Mouse (Mus musculus) left cerebral cortex, adult 2 months (tissue): ENCODE data around the gene 4632433K11Rik. TPM values are rescaled to one million over a fixed set of nuclear protein-coding genes. Genes with fewer than 3 reads are reported as not detected.

Experiments used
- DNase-seq, 2 experiments: peaks; one replicate each; pipeline ENCODE4 v3.0.0; 2021 to 2022; ENCODE audit warnings: low spot score in 2 of 2, mixed read lengths in 1 of 2; ENCODE audit errors: extremely low spot score in 1 of 2
- H3K27ac ChIP-seq: fragments of 200-600 bp; 2 replicates; pipeline ENCODE4 v1.8.1; 2022
- H3K4me3 ChIP-seq: fragments of 200-600 bp; 2 replicates; pipeline ENCODE4 v1.8.1; 2022
- CTCF ChIP-seq: fragments of 200-600 bp; IDR thresholded peaks from 2 replicates; pipeline ENCODE4 v1.8.1; 2022; ENCODE audit warnings: antibody characterized with exemption, mild to moderate bottlenecking, moderate library complexity
- intact Hi-C: fragments of 180-260 bp; cut with DNase I; formaldehyde crosslinking; loops from one replicate; pipeline ENCODE4 v1.15.1; 2025
- total RNA-seq, 2 experiments: library from RNA; stranded (reverse); gene quantifications; 2 replicates each; pipeline ENCODE4 v1.2.3; 2021

Gene 4632433K11Rik
- total RNA-seq, 2 experiments from 2014 or later, result not detected

DNA sequence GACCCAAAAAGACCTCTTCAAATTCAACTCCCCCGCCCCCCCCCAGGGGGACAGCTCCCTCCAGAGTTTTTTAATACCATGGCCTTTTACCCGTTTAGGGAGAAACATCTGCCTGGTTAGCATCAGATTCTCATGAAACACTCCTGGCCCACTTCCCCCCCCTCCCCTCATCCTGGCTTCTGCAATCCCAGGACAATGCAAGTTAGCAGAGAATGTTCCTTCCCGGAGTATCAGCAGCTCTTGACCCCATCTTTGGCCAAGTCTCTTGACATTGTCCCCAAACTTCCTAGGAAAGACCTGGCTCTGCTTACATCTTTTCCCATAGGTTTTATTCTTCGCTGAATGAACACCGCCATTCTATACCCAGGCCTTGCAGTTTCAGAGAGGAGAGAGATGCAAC is 12.7 kb upstream of the 4632433K11Rik start:
- no peak for DNase-seq
- TF ChIP-seq CTCF, result no peak
- Histone ChIP-seq H3K27ac (peak overlapping the region; percentile 96; the same call in 1 of the 2 replicates), H3K4me3 (peak overlapping the region; percentile 76)
- intact Hi-C loops, result loop anchor here (2.0 kb wide), 2 partner anchors 16 to 40 kb away; no protein-coding TSS in a partner anchor

DNA sequence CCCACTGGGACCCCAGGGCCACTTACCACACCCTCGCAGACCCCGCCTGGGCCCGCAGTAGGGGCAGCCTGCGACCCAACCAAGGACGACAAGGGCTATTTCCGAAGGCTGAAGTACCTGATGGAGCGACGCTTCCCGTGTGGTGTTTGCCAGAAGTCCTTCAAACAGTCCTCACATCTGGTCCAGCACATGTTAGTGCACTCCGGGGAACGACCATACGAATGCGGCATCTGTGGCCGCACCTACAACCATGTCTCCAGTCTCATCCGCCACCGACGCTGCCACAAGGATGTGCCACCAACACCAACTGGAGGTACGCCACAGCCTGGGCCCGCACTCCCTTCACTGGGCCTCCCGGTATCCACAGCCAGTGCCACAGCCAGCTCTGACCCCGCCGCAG is 4.4 kb upstream of the 4632433K11Rik start:
- TF ChIP-seq CTCF, result no peak
- Histone ChIP-seq H3K27ac (no peak overlapping the region), H3K4me3 (no peak overlapping the region)
- intact Hi-C loops, result no loop called here
- no peak for DNase-seq

DNA sequence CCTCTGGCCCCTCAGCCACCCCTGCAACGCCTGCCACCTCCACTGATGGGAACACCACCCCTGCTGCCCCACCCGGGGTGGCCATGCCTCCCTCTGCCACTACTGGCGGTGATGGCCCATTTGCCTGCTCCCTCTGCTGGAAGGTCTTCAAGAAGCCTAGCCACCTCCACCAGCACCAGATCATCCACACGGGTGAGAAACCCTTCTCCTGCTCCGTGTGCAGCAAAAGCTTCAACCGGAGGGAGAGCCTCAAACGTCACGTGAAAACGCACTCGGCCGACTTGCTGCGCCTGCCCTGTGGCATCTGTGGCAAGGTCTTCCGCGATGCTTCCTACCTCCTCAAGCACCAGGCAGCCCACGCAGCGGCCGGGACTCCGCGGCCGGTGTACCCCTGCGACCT is 4.0 kb upstream of the 4632433K11Rik start:
- DNase-seq, result no peak
- TF ChIP-seq CTCF, result no peak
- H3K27ac ChIP-seq, result no peak overlapping the region
- intact Hi-C loops, result no loop called here
- H3K4me3 ChIP-seq, result no peak overlapping the region

DNA sequence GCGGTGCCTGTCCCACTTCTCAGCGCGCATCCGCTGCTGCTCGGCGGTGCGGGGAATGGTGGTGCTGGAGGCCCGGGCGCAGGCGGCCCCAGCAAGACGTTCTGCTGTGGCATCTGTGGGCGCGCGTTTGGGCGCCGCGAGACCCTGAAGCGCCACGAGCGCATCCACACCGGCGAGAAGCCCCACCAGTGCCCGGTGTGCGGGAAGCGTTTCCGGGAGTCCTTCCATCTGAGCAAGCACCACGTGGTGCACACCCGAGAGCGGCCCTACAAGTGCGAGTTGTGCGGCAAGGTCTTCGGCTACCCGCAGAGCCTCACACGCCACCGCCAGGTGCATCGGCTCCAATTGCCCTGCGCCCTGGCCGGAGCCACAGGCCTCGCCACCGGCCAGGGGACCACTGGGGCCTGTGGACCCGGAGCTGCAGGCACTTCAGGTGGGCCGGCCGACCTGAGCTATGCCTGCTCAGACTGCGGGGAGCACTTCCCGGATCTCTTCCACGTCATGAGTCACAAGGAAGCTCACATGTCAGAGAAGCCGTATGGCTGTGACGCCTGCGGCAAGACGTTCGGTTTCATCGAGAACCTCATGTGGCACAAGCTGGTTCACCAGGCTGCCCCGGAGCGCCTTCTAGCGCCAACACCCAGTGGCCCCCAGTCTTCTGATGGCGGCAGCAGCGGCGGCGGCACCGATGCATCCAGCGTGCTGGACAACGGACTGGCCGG is 3.2 kb upstream of the 4632433K11Rik start:
- Histone ChIP-seq H3K27ac (no peak overlapping the region), H3K4me3 (no peak overlapping the region)
- no peak for TF ChIP-seq CTCF
- intact Hi-C loops, result no loop called here
- no peak for DNase-seq

DNA sequence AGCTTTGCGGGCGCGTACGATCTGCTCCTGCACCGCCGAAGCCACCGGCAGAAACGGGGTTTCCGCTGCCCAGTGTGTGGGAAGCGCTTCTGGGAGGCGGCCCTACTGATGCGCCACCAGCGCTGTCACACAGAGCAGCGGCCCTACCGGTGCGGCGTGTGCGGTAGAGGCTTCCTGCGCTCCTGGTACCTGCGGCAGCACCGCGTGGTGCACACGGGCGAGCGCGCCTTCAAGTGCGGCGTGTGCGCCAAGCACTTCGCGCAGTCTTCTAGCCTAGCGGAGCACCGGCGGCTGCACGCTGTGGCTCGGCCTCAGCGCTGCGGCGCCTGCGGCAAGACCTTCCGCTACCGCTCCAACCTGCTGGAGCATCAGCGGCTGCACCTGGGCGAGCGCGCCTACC is 2.4 kb upstream of the 4632433K11Rik start:
- no peak for TF ChIP-seq CTCF
- intact Hi-C loops, result no loop called here
- no peak overlapping the region for H3K27ac ChIP-seq
- no peak overlapping the region for H3K4me3 ChIP-seq
- no peak for DNase-seq

DNA sequence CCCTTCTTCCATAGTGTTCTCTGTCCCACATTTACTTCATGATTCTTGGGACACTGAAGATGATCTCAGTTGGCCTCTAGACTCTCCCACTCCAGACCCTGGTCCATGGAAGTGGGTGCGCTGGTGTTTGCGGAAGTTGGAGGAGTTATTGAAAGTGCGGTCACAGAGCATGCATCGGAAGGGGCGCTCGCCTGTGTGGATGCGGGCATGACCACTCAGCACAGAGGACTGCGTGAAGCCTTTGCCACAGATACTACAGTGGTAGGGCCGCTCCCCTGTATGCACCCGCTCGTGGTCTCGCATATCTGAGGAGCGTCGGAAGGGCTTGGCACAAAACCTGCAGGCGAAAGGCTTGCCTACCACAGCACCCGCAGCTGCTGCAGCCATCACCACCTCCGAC is 1.7 kb downstream of the 4632433K11Rik start:
- H3K4me3 ChIP-seq, result no peak overlapping the region
- intact Hi-C loops, result loop anchor here (2.0 kb wide), 1 partner anchor 15 kb away; the partner anchor contains the start of genes Ccdc106 and Zfp865
- H3K27ac ChIP-seq, result no peak overlapping the region
- DNase-seq, result no peak
- TF ChIP-seq CTCF, result no peak

DNA sequence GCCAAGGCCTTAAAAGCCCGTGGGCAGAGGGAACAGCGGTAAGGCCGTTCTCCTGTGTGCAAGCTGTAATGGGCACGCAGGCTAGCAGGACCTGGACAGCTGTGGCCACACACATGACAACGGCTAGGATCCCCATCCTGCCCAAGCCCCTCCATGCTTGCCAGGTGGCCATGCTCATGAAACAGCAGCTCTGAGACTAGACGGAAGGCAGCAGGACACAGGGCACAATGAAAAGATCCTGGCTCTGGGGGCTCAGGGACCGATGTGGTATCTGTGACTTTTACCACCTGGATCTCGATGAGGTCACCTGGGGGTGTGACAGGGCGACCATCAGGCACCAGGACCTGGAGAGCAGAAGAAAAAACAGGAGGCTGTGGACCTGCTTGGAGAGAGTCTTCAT is 2.2 kb downstream of the 4632433K11Rik start:
- H3K27ac ChIP-seq, result no peak overlapping the region
- DNase-seq, result no peak
- intact Hi-C loops, result loop anchor here (2.0 kb wide), 1 partner anchor 15 kb away; the partner anchor contains the start of genes Ccdc106 and Zfp865
- TF ChIP-seq CTCF, result no peak
- H3K4me3 ChIP-seq, result no peak overlapping the region

DNA sequence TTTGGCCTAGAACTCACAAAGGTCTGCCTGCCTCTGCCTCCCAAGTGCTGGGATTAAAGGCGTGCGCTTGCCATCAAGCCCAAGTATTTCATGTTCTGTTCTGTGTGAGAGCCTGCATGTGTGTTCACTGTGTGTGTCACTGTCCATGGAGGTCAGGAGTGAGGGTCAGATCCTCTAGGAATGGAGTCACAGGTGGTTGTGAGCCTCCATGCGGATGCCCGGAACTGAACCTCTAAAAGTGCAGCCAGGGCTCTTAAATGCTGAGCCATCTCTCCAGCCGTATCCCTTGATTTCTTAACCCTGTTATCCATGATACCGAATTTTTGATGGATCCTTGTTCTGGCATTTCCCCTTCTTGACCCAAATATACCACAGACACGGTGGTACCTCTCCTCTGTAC is 3.1 kb downstream of the 4632433K11Rik start:
- Histone ChIP-seq H3K4me3 (no peak overlapping the region), H3K27ac (no peak overlapping the region)
- TF ChIP-seq CTCF, result no peak
- DNase-seq, result no peak
- intact Hi-C loops, result loop anchor here (2.0 kb wide), 1 partner anchor 16 kb away; the partner anchor contains the start of genes Ccdc106 and Zfp865

DNA sequence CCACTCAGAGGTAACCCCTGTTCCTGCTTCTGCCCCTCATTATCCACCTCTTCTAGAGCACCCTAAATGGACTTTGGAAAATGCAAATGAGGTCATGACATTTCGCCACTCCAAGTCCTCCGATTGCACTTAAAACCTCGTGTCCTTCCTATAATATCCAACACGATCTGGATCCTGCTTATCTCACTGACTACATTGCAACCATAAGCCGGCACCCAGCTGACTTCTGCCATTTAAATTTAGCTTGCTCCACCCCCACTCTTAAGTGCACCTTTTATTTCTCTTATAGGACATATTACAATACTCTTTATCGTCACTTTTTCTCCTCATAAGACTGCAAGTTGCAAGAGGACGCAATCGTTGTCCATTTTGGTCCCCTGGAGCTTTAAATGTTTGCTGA is 3.5 kb downstream of the 4632433K11Rik start:
- peak overlapping the region; percentile 97 for H3K27ac ChIP-seq
- DNase-seq, result no peak
- intact Hi-C loops, result loop anchor here (2.0 kb wide), 1 partner anchor 17 kb away; the partner anchor contains the start of genes Ccdc106 and Zfp865
- no peak for TF ChIP-seq CTCF
- peak overlapping the region; percentile 70; the same call in 1 of the 2 replicates for H3K4me3 ChIP-seq

DNA sequence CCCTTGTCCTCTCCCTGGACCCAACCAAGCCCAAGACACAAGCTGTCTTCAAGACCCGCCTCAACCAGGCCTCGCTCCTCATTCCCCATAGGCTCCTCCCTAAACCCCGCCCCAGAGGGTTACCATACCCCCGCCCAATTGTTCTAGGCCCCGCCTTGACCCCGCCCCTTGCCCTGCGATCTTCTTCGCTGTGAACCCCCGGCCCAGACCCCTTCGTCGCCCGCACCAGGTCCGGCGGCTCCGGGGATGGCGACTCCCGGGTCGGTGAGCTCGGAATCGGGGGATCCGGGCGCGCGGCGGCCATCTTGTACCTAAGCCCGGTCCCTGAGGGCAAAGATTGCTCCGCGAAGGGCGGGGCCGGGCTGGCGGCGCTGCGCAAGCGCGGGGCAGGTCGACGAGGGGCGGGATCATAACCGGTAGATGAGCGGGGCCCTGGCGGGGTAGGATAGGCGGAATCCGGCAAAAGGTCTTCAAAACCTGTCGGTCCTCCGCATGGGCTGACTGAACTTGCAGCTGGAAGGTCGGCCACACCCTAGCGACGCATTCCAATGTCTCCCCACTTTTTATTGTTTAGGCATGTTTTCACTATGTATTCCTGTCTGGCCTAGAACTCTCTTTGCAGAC is 4.3 kb downstream of the 4632433K11Rik start, which contains the start of gene Zfp784:
Gene Zfp784, minus strand, starts transcription at position 338 of the 624 bp plus-strand sequence.
- Histone ChIP-seq H3K4me3 (peak within 1 kb of the TSS; percentile 70), H3K27ac (peak within 1 kb of the TSS; percentile 97)
- DNase-seq, result peak; percentile 90 to 93
- no peak; the same call in 1 of the 2 replicates for TF ChIP-seq CTCF
- intact Hi-C loops, result loop anchor here (2.0 kb wide), 1 partner anchor 23 kb away; the partner anchor contains the start of genes Fiz1, Gm44973 and Zfp524

DNA sequence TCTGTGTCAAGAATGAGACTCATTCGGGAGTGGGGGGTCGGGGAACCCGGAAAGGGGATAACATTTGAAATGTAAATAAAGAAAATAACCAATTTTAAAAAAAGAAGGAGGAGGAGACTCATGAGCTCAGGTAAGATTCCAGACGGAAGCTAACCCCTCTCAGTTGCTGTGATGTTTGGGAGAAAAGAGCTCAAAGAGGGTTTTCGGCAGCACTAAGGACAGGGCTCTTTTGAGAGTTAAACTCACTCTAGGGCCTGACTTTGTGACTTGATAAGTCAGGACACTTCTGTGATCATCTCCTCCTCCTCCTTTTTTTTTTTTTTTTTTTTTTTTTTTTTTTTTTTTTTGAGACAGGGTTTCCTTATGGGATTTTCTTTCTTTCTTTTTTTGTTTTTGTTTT is 5.0 kb downstream of the 4632433K11Rik start:
- Histone ChIP-seq H3K27ac (peak overlapping the region; percentile 97; the same call in 1 of the 2 replicates), H3K4me3 (peak overlapping the region; percentile 70)
- intact Hi-C loops, result loop anchor here (2.0 kb wide), 1 partner anchor 24 kb away; the partner anchor contains the start of genes Fiz1, Gm44973 and Zfp524
- no peak for TF ChIP-seq CTCF
- no peak for DNase-seq

DNA sequence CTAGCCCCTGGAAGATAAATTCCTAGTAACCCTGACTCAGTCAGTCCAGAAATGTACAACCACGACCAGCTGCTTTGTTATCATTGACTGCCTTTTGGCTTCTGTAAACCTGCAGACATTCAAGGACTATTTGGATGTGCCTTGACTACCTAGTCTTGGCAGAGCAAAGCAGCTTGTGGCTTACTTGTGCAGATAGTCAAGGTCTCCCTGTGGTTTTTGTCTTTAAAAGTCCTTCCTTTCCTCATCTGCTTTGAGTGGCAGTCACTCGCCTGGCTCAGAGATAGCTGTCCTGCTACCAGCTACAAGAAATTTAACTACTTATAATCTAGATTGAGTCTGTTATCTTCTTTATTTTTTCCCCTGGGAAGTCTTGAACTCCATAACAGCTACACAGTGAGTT is 11.1 kb downstream of the 4632433K11Rik start:
- no peak for TF ChIP-seq CTCF
- DNase-seq, result no peak
- Histone ChIP-seq H3K27ac (no peak overlapping the region), H3K4me3 (no peak overlapping the region)
- intact Hi-C loops, result no loop called here
